Mouse (Mus musculus) heart, postnatal 10 days (tissue): ENCODE measurements around the gene Rpl7l1. TPM values are rescaled to one million over a fixed set of nuclear protein-coding genes. Genes with fewer than 3 reads are reported as not detected.
"Not testable (repeated sequence)": the region's sequence is repeated elsewhere in the genome, so short reads cannot be mapped to it uniquely, and the experiment has no call there.

Experiments used
- DNase-seq, 2 experiments: peaks; one replicate each; pipeline ENCODE4 v3.0.0; 2021
- intact Hi-C: fragments of 180-260 bp; cut with DNase I; formaldehyde crosslinking; loops from one replicate; pipeline ENCODE4 v1.15.1; 2025
- total RNA-seq, 2 experiments: library from RNA; stranded (reverse); gene quantifications; 2 replicates each; pipeline ENCODE4 v1.2.3; 2021

The Rpl7l1 gene
- total RNA-seq, 2 experiments from 2014 or later: 58.6 to 69.7 TPM

DNA sequence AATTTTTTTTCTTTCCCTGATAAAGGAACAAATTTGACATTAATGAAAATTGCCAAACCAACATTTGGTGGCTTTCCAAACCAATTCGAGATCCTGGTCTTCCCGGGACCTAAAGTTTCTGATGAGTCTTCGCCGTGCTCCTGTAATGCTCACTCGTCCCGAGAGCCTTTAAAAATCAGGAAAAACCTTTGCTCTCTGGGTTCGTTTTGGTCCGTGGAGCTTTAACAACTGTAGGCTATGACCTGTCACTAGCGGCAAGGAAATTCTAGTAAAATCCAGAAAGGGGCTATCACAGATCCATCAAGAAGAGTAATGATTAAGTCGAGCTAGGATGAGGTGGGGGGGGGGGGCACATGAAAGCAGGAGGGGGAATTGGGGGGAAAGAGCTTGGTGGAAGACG lies 596 bp downstream of the Rpl7l1 start:
- intact Hi-C loops: loop anchor here (2.0 kb wide), 2 partner anchors 75 to 107 kb away; no protein-coding TSS in a partner anchor
- DNase-seq: no peak

DNA sequence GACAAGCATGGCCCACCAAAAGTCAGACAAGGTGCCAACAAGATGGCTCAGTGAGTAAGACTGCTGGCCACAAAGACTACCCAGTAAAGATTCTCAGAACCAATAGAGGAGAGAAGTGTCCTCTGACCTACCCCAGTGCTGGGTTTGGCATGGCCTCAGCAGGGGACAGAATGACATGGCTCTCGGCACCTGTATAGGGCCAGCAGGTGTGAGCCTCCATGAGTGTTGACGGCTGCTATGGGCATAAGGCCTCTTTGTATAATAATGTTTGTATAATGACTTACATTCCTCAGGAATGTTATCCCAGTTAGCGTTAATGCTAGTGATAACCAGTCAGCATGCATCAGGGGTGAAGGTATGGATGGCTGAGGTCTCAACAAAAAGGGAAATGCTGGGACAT lies 6.4 kb downstream of the Rpl7l1 start:
- DNase-seq: no peak
- intact Hi-C loops: no loop called here

DNA sequence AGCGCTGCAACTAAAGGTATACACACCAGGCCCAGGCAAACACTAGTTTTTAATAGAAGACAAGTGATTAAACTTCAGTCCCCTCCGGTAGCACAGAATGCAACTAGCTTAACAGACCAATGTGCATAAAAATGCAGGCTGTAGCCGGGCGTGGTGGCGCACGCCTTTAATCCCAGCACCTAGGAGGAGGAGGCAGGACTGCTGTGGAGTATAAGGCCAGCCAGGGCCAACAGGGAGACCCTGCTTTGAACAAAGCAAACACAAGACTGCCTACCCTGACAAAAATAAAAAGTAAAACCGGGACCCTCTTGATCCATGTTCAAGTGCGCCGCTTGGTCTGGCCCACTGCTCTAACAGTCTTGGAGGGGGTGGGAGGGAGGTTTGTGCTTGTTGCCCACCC lies 7.4 kb downstream of the Rpl7l1 start:
- intact Hi-C loops: no loop called here
- no peak for DNase-seq

DNA sequence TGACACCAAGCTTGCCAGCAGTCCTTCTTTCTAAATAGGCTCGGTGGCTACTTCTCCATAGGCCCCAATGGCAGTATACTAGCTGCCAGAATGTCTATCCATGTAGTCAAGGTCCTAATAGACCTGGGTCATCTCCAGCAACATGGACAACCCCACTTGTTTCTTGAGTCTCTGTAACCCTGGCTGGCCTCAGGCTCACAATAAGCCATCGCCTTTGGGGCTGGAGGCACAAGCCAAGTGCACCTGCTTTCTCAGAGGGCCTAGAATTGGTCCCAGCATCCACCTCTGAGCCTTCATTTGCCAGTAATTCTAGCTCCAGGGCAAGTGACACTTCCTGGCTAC lies 8.4 kb downstream of the Rpl7l1 start:
- intact Hi-C loops: no loop called here

DNA sequence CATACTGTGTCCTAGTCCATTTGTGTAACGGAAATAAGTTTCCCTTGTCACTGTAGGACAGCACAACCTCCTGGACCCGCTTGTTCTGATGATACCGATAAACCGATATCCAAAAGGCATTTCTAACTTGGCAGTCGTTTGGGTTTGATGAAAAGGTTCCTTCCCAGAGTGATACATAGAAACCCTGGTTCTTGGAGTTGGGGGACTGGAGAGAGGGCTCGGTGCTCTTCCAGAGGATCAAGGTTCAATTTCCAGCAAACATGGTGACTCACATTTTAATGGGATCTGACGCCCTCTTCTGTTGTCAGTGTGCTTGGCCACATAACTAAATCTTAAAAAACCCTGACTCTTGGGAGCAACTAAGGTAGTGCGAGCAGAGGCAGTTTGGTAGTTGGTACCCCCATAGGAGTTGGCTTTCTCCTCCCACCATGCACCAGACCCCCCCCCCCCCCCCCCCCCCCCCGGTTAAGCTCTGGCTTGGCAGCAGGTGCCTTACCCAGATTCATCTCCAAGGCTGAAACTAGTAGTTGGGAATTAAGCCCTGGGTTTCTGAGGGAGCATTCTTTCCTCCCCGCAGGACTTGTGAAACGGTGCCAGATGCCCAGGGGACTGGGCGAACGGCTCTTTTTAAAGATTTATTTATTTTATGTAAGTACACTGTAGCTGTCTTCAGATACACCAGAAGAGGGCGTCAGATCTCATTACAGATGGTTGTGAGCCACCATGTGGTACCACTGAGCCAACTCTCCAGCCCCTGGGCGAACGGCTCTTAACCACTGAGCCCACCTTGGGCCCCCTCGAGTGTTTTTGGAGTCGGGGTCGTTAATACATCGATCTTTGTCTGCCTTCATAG lies 9.0 kb downstream of the Rpl7l1 start:
- no peak for DNase-seq
- intact Hi-C loops: no loop called here

More for the DNA sequence above, 8.4 kb downstream of the Rpl7l1 start:
- no peak for DNase-seq

DNA sequence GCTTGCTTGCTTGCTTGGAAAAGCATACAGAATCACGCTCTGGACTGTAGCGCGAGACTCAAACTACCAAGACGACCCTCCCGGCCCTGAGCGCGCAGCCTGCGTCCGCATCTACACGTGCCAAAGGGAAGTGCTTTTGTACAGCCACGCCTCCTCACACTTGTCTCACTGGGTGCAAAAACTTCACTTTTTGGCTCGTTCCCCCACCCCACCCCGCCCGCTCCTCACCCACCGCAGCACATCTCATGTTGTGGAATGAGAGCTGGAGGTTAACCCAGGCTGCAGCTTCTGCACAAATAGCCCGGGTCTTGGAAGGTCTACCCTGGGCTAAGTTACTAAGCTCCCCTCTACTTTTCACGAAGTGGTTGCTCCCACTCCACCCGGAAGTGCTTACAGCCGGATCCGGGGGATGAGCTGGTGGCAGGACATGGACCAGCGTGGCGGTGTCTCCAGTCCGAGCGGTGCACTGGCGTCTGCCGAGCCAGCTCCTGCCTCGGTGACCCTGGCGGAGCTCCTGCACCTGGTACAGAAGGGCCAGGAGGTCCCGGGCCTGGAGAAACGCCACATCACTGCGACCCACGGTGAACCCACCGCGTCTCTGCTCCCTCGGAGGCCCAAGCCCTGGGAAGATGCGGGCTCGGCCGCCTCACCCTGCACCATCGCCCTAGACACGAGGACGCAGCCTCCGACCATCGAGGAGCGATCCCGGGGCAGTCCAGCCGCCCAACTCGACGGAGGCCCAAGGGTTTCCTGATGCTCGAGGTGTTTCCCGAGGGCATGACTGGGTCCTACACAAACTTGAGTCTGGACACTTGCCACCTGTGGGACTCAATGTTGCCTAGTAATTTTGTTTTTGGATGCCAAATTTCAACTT lies 9.8 kb downstream of the Rpl7l1 start, which contains the start of gene 2310039H08Rik:
Gene 2310039H08Rik, plus strand, starts transcription at position 232 of the 874 bp plus-strand sequence.
- intact Hi-C loops: no loop called here
- peak; percentile 90 to 91 for DNase-seq

DNA sequence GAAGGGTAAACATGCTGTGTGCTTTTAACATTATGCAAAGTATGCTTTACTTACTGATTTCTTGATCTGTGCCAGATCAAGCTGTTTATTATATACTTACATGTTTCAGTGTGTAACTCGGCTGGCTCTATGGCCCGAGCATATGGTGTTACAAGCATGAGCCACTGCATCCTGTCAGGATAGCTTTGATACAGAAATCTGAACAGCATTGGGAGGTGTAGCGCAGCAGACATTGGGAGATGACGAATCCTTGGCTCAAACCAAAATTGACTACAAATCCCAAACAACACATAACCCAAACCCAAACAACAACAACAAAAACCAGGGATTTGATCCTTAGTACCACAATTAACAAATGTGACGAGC lies 10.5 kb downstream of the Rpl7l1 start:
- intact Hi-C loops: no loop called here
- no peak for DNase-seq

DNA sequence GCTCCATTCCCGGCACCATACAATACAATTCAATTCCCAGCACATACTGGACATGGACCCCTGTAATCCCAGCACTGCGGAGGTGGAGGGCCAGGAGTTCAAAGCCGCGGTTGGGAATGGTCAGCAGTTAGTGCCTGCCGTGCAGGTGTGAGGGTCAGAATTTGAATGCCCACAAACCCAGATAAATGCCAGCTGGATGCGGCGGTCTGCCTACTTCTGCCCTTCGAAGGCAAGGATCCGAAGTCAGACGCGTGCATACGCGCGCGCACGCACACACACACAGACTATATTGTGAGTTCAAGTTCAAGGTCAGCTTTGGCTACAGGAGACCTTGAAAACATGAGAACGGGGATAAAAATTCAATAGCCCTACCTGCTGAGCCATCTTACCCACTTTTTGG lies 10.9 kb downstream of the Rpl7l1 start:
- intact Hi-C loops: no loop called here
- DNase-seq: no peak

DNA sequence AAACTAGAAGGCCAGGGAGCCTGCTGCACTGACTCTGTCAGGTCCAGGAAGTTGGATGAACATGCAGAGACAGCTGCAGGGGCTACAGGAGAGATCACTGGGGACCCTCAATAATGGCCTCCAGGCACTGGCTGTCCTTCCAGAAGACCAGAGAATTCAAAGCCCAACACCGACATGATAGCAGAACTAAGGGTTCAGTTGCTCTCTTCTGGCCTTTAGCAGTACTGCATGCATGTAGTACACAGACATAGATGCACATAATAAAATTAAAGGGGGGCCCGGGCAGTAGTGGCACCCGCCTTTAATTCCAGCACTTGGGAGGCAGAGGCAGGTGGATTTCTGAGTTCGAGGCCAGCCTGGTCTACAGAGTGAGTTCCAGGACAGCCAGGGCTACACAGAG lies 11.4 kb downstream of the Rpl7l1 start:
- intact Hi-C loops: no loop called here
- DNase-seq: no peak

DNA sequence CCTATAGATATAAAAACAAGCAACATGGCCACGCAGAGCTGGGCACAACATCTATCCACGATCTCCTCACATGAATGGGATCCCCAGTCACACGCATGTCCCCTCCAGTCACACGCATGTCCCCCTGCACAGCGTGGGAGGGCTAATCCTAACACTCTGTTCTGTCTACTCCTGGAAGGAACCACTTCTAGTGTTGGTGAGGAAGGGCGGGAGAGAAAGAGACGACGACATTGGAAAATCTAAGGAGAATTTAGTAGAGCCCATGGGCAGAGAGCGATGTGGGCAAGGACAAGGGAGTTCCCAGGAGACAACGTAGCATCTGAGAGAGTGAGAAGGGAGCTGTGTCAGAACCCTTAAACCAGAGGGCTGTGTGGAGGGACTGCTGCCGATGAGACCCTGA lies 11.9 kb downstream of the Rpl7l1 start:
- intact Hi-C loops: no loop called here

DNA sequence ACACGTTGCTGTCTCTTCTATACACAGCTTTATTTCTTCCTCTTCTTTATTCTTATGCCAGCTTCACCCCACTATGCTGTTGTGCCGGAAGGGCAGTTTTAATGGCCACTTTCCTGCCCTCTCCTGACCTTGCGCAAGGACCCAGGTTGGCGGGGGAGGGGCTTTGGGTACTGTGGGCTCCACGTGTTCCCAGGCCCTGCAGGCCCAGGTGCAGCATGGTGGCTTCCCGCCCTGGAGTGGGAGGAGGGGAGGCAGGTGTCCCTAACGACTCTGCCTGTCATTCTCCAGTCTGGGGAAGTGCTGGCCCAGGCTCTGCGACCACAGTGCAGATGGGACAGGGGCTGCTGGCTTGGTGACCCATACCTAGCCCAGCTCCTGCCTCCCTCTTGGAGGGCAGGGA lies 14.6 kb downstream of the Rpl7l1 start:
- intact Hi-C loops: no loop called here
- no peak for DNase-seq

More for the DNA sequence above, 11.9 kb downstream of the Rpl7l1 start:
- DNase-seq: no peak

DNA sequence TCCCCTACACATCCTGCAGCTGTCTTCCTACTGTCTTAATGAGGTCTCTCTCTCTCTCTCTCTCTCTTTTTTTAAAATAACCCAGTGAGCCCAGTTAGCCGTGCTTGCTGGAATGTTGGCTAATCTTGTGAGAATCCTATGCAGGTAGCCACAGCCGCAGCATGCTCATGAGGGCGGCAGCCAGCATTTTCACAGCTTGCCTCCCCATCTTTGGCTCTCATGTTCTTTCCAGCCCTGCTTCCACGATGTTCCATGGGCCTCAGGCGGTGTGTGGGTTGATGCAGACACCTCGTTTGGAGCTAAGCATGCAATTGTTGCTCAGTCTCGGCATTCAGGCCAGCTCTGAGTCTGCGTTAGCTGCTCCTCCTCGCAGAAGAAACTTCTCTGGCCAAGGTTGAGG lies 17.6 kb downstream of the Rpl7l1 start:
- intact Hi-C loops, DNase-seq: not testable (repeated sequence)

DNA sequence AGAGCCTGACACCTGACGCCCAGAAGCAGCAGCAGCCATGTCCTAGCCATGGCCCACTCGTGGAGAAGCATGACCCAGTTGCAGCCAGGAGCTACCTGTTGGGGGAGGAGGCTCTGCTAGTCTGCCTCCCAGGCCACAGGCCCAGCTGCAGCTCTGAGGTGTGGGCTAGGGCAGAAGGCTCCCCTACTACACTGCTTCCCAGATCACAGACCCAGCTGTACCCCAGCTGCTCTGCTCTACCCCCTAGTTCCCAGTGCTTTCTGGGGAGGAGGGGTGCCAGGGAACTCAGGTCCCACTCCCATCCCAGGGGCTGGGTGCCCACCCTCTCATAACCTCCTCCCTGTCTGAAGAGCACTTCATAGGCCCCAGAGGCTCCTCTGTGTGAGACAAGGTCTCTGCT lies 18.9 kb downstream of the Rpl7l1 start, which contains the start of gene Ptcra:
Gene Ptcra, minus strand, starts transcription at position 169 of the 400 bp plus-strand sequence.
- no peak for DNase-seq
- intact Hi-C loops: no loop called here

DNA sequence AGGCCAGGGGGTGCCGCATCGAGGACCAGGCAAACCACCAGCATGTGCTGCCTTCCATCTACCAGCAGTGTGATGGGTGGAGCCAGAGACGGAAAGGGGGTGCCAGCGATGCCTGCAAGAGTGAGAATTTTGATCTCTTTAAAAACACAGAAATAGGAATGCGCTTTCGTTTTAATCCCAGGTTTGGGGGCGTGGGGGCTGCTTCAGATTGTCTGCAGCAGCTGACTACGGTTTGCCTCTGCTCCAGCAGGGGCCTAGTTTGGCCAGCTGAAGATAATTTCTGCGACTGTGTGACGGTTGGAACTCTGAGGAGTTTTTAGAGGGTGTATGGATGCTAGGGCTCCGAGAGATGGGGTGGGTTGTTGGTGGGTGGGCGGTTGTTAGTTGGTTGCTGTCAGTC lies 23.7 kb downstream of the Rpl7l1 start:
- no peak for DNase-seq
- intact Hi-C loops: no loop called here

DNA sequence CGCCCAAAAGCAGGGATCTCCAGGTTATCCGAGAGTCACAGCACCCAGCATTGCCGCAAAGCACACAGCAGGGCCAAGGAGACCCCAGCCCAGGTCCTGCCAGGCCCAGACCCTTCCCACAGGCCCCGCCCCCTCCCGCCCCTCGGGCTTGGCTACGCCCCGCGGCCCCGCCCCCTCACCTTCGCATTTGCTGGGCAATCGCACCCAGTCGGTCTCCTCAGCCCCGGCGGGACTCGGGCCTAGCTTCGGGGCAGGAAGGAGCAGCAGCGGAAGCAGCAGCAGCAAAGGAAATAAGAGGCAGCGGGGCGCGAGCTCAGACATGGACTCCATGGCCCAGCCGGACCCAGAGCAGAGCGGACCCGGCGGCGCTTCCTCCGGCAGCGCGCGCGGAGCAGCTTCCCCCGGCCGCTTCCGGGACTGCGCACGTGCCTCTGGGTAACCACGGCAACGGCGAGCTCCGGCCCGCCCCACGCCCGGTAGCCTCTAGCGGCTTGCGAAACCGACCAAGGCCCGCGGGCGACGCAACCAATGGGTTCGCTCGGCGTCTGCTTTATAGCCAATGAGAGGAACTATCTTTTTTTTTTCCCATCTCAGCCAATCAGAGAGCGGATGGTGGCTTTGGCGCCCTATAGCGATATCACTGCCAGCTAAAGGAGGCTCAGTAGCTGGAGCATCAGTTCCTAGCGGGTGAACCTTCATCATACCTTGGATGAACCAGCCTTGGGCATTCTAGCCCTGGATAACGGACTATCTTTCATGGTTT lies 30.5 kb downstream of the Rpl7l1 start, which contains the start of gene Cnpy3:
Gene Cnpy3, minus strand, starts transcription at position 421 of the 763 bp plus-strand sequence.
- DNase-seq: peak; percentile 98
- intact Hi-C loops: no loop called here

DNA sequence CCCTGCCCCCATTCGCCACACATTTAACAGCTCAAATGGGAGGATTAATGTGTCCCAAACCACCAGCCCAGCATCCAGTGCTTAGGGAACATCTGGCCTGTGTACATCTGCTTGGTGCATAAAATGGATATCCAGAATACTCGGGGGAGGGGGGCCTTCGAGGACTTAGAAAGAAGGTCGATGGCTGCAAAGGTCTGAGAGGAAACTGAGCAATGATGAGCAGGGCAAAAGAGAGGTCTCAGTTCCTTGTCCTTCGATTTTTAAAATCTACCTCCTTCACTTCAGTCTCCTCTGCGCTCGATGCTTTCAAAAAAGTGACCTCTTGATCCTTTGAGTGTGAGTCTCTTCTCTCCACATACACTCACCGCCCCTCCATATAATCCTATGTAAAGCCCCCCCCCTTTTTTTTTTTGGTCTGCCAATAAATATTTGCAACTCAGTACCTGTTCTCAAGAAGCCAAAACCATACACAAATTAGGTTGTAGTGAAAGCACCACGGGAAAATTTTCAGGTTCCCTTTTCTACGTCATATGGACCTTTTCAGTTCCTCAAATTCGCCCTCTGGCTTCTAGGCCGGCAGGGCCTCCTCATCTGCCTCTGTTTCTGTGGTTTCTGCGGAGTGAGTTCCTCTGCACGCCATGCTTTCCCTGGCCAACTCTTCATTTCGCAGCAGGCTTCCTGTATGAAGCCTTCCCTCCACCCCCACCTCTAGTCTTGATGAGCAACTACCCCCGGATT lies 31.2 kb downstream of the Rpl7l1 start:
- intact Hi-C loops: no loop called here
- DNase-seq: no peak

DNA sequence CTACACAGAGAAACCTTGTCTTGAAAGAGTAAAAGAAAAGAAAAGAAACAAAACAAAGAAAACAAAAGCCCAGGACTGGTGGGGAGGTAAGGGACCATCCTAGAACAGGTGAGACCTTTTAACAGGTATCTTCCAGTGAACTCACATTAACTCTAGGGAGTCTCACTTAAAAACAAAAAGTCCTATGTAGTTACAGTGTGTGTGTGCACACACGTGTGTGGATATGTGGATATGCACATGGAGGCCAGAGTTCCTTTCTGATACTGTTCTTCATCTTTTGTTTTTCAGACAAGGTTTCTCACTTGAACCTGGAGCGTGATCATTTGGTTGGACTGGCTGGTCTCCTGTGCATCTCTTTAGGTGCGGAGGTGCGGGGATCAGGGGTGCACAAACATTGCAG lies 31.9 kb downstream of the Rpl7l1 start:
- DNase-seq: no peak
- intact Hi-C loops: no loop called here

DNA sequence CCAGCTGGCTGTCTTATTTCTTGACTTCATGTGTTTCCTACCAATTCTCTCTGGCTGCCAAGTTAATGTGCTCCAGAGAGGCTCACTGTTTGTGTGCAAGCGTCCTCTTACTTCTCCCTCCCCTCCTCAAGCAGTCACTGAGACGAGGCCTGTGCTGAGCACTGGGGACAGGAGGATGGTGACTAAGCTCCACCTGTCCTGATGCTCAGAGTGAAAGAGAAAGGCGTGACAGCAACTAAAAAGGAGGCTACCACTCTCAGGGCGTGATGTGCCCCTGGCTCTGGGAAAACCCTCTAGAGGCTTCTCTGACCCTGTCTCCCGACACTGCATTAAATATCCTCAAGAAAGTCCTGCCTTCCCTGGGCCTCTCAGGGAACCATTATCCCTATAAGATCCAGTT lies 33.2 kb downstream of the Rpl7l1 start:
- intact Hi-C loops: no loop called here
- DNase-seq: no peak

DNA sequence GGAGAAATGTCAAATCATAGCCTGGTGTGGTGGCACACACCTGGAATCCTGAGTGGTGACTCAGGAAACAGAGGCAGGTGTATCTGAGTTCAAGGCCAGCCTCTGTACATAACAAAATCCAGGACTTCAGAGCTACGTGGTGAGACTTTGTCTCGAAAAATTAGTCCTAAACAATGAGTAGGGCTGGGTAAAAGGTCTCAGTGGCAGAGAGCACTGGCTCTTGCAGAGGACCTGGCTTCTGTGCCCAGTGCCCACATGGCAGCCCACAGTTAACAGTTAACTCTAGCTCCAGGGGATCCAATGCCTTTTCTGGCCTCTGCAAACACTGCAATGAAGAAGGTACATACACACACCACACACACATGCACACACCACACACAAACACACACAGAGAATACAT lies 34.7 kb downstream of the Rpl7l1 start:
- intact Hi-C loops: no loop called here
- DNase-seq: no peak

DNA sequence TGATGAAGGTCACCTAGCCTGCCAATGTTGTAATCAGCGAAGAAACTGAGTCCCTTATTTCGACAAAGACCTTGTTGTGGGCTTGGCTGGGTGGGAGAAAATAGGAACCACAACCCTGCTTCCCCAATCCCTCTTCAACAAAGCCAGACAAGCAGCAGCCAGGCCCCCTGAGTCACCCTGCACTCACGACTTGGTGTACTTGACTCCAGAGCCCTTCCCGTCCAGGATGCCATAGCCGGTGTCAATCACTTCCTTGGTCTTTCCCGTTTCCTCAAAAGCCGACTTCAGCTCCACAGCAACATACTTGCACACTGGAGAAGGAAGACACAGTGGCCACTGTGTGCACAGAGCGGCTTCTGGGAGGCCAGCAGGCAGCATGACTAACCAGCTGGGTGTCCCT lies 35.2 kb downstream of the Rpl7l1 start:
- intact Hi-C loops: no loop called here
- no peak for DNase-seq
